Mouse (Mus musculus): ENCODE data around the gene Ifna6. TPM values are rescaled to one million over a fixed set of nuclear protein-coding genes. Genes with fewer than 3 reads are reported as not detected.

Ifna6 gene
- total RNA-seq, 2 experiments from 2014 or later = not detected

GRCm38 (mm10) chr4:88841438-88841911, 14.3 kb downstream of the Ifna6 start, which contains the start of gene Ifna4:
Gene Ifna4, plus strand, starts transcription at chr4:88841861.
- no peak for ATAC-seq (replicated peaks; ENCODE audit: poor library complexity, severe bottlenecking)

GRCm38 (mm10) chr4:88845334-88845733, 18.1 kb downstream of the Ifna6 start:
- ATAC-seq (replicated peaks; ENCODE audit: poor library complexity, severe bottlenecking) = no peak

- ATAC-seq (replicated peaks; ENCODE audit: poor library complexity, severe bottlenecking) = peak; percentile 66
Observed at GRCm38 (mm10) chr4:88849698-88850097, 22.5 kb downstream of the Ifna6 start, which contains the start of gene Ifna1. Gene Ifna1, plus strand, starts transcription at chr4:88850087.

- ATAC-seq (replicated peaks; ENCODE audit: poor library complexity, severe bottlenecking) = no peak
Observed at GRCm38 (mm10) chr4:88851026-88851763, 24.0 kb downstream of the Ifna6 start.

- ATAC-seq (replicated peaks; ENCODE audit: poor library complexity, severe bottlenecking) = peak; percentile 91
Observed at GRCm38 (mm10) chr4:88859214-88859613, 32.0 kb downstream of the Ifna6 start.

- ATAC-seq (replicated peaks; ENCODE audit: poor library complexity, severe bottlenecking) = no peak
Observed at GRCm38 (mm10) chr4:88863309-88863708, 36.1 kb downstream of the Ifna6 start.

GRCm38 (mm10) chr4:88864599-88864998, 37.4 kb downstream of the Ifna6 start:
- ATAC-seq (replicated peaks; ENCODE audit: poor library complexity, severe bottlenecking) = peak; percentile 78

- peak; percentile 64 for ATAC-seq (replicated peaks; ENCODE audit: poor library complexity, severe bottlenecking)
Observed at GRCm38 (mm10) chr4:88865011-88865569, 37.9 kb downstream of the Ifna6 start.

GRCm38 (mm10) chr4:88867366-88867925, 40.2 kb downstream of the Ifna6 start:
- ATAC-seq (replicated peaks; ENCODE audit: poor library complexity, severe bottlenecking) = peak; percentile 67

- ATAC-seq (replicated peaks; ENCODE audit: poor library complexity, severe bottlenecking) = peak; percentile 24; the same call in 1 of the 2 replicates
Observed at GRCm38 (mm10) chr4:88867926-88868911, 41.0 kb downstream of the Ifna6 start.

GRCm38 (mm10) chr4:88872691-88873090, 45.5 kb downstream of the Ifna6 start:
- 0 out of 2 replicates have a peak, but pooled peaks have one; percentile 35 for ATAC-seq (replicated peaks; ENCODE audit: poor library complexity, severe bottlenecking)

GRCm38 (mm10) chr4:88875435-88876095, 48.3 kb downstream of the Ifna6 start:
- no peak for ATAC-seq (replicated peaks; ENCODE audit: poor library complexity, severe bottlenecking)

GRCm38 (mm10) chr4:88876520-88876919, 49.3 kb downstream of the Ifna6 start:
- no peak for ATAC-seq (replicated peaks; ENCODE audit: poor library complexity, severe bottlenecking)

Other genes with a start within 250 kb of the Ifna6 start
- gene Ifna9, start 235.0 kb upstream of the Ifna6 start, total RNA-seq (2014; fragmentation: Nextera tagmentation) = not detected in 2 replicates
- not detected in 2 replicates for gene Ifna9, start 235.0 kb upstream of the Ifna6 start, total RNA-seq (2017)
- not detected in 2 replicates for gene Ifna12, start 224.0 kb upstream of the Ifna6 start, total RNA-seq (2014; fragmentation: Nextera tagmentation)
- not detected in 2 replicates for gene Ifna12, start 224.0 kb upstream of the Ifna6 start, total RNA-seq (2017)
- gene C87499, start 193.0 kb upstream of the Ifna6 start, total RNA-seq (2014; fragmentation: Nextera tagmentation) = not detected in 2 replicates
- gene C87499, start 193.0 kb upstream of the Ifna6 start, total RNA-seq (2017) = not detected in 2 replicates
- gene Ifna13, start 183.0 kb upstream of the Ifna6 start, total RNA-seq (2014; fragmentation: Nextera tagmentation) = not detected in 2 replicates
- gene Ifna13, start 183.0 kb upstream of the Ifna6 start, total RNA-seq (2017) = not detected in 2 replicates
- not detected in 2 replicates for gene Ifna16, start 150.5 kb upstream of the Ifna6 start, total RNA-seq (2014; fragmentation: Nextera tagmentation)
- gene Ifna16, start 150.5 kb upstream of the Ifna6 start, total RNA-seq (2017) = not detected in 2 replicates
- gene Ifna2, start 143.5 kb upstream of the Ifna6 start, total RNA-seq (2014; fragmentation: Nextera tagmentation) = not detected in 2 replicates
- gene Ifna2, start 143.5 kb upstream of the Ifna6 start, total RNA-seq (2017) = not detected in 2 replicates
- gene Ifnab, start 136.1 kb upstream of the Ifna6 start, total RNA-seq (2014; fragmentation: Nextera tagmentation) = not detected in 2 replicates
- not detected in 2 replicates for gene Ifnab, start 136.1 kb upstream of the Ifna6 start, total RNA-seq (2017)
- not detected in 2 replicates for gene Gm26566, start 105.6 kb upstream of the Ifna6 start, total RNA-seq (2014; fragmentation: Nextera tagmentation)
- 0.69 TPM in 1 of 2 replicates, not detected in the other for gene Gm26566, start 105.6 kb upstream of the Ifna6 start, total RNA-seq (2017)
- gene Klhl9, start 105.0 kb upstream of the Ifna6 start, total RNA-seq (2014; fragmentation: Nextera tagmentation) = 33.5 and 45.5 TPM in 2 replicates
- gene Klhl9, start 105.0 kb upstream of the Ifna6 start, total RNA-seq (2017) = 72.4 and 96.0 TPM in 2 replicates
- not detected in 2 replicates for gene Gm13271, start 72.5 kb upstream of the Ifna6 start, total RNA-seq (2014; fragmentation: Nextera tagmentation)
- not detected in 2 replicates for gene Gm13271, start 72.5 kb upstream of the Ifna6 start, total RNA-seq (2017)
- 0.49 TPM in 1 of 2 replicates, not detected in the other for gene Gm13283, start 67.3 kb upstream of the Ifna6 start, total RNA-seq (2014; fragmentation: Nextera tagmentation)
- 0.21 TPM in 1 of 2 replicates, not detected in the other for gene Gm13283, start 67.3 kb upstream of the Ifna6 start, total RNA-seq (2017)
- not detected in 2 replicates for gene Gm13290, start 53.6 kb upstream of the Ifna6 start, total RNA-seq (2014; fragmentation: Nextera tagmentation)
- gene Gm13290, start 53.6 kb upstream of the Ifna6 start, total RNA-seq (2017) = not detected in 2 replicates
- not detected in 2 replicates for gene Gm13289, start 50.5 kb upstream of the Ifna6 start, total RNA-seq (2014; fragmentation: Nextera tagmentation)
- not detected in 2 replicates for gene Gm13289, start 50.5 kb upstream of the Ifna6 start, total RNA-seq (2017)
- gene Gm13272, start 47.6 kb upstream of the Ifna6 start, total RNA-seq (2014; fragmentation: Nextera tagmentation) = not detected in 2 replicates
- not detected in 2 replicates for gene Gm13272, start 47.6 kb upstream of the Ifna6 start, total RNA-seq (2017)
- 1.5 TPM in 1 of 2 replicates, not detected in the other for gene Ifnz, start 45.3 kb upstream of the Ifna6 start, total RNA-seq (2014; fragmentation: Nextera tagmentation)
- gene Ifnz, start 45.3 kb upstream of the Ifna6 start, total RNA-seq (2017) = 0.22 and 0.52 TPM in 2 replicates
- gene Gm13276, start 41.7 kb upstream of the Ifna6 start, total RNA-seq (2014; fragmentation: Nextera tagmentation) = not detected in 2 replicates
- gene Gm13276, start 41.7 kb upstream of the Ifna6 start, total RNA-seq (2017) = not detected in 2 replicates
- not detected in 2 replicates for gene Gm13277, start 38.8 kb upstream of the Ifna6 start, total RNA-seq (2014; fragmentation: Nextera tagmentation)
- not detected in 2 replicates for gene Gm13277, start 38.8 kb upstream of the Ifna6 start, total RNA-seq (2017)
- gene Gm13278, start 35.9 kb upstream of the Ifna6 start, total RNA-seq (2014; fragmentation: Nextera tagmentation) = not detected in 2 replicates
- gene Gm13278, start 35.9 kb upstream of the Ifna6 start, total RNA-seq (2017) = not detected in 2 replicates
- not detected in 2 replicates for gene Gm13275, start 32.9 kb upstream of the Ifna6 start, total RNA-seq (2014; fragmentation: Nextera tagmentation)
- not detected in 2 replicates for gene Gm13275, start 32.9 kb upstream of the Ifna6 start, total RNA-seq (2017)
- not detected in 2 replicates for gene Gm13279, start 30.0 kb upstream of the Ifna6 start, total RNA-seq (2014; fragmentation: Nextera tagmentation)
- gene Gm13279, start 30.0 kb upstream of the Ifna6 start, total RNA-seq (2017) = not detected in 2 replicates
- gene Gm13285, start 27.8 kb upstream of the Ifna6 start, total RNA-seq (2014; fragmentation: Nextera tagmentation) = not detected in 2 replicates
- not detected in 2 replicates for gene Gm13285, start 27.8 kb upstream of the Ifna6 start, total RNA-seq (2017)
- gene Gm13287, start 24.2 kb upstream of the Ifna6 start, total RNA-seq (2014; fragmentation: Nextera tagmentation) = not detected in 2 replicates
- gene Gm13287, start 24.2 kb upstream of the Ifna6 start, total RNA-seq (2017) = not detected in 2 replicates
- gene Gm13288, start 21.9 kb upstream of the Ifna6 start, total RNA-seq (2014; fragmentation: Nextera tagmentation) = not detected in 2 replicates
- gene Gm13288, start 21.9 kb upstream of the Ifna6 start, total RNA-seq (2017) = not detected in 2 replicates
- gene Ifna7, start 11.2 kb upstream of the Ifna6 start, total RNA-seq (2014; fragmentation: Nextera tagmentation) = not detected in 2 replicates
- not detected in 2 replicates for gene Ifna7, start 11.2 kb upstream of the Ifna6 start, total RNA-seq (2017)
- not detected in 2 replicates for gene Ifna11, start 7.5 kb upstream of the Ifna6 start, total RNA-seq (2014; fragmentation: Nextera tagmentation)
- not detected in 2 replicates for gene Ifna11, start 7.5 kb upstream of the Ifna6 start, total RNA-seq (2017)
- not detected in 2 replicates for gene Ifna5, start 8.1 kb downstream of the Ifna6 start, total RNA-seq (2014; fragmentation: Nextera tagmentation)
- not detected in 2 replicates for gene Ifna5, start 8.1 kb downstream of the Ifna6 start, total RNA-seq (2017)
- gene Ifna4, start 14.4 kb downstream of the Ifna6 start, total RNA-seq (2014; fragmentation: Nextera tagmentation) = not detected in 2 replicates
- gene Ifna4, start 14.4 kb downstream of the Ifna6 start, total RNA-seq (2017) = not detected in 2 replicates
- gene Ifna1, start 22.7 kb downstream of the Ifna6 start, total RNA-seq (2014; fragmentation: Nextera tagmentation) = not detected in 2 replicates
- not detected in 2 replicates for gene Ifna1, start 22.7 kb downstream of the Ifna6 start, total RNA-seq (2017)
- gene Ifne, start 52.8 kb downstream of the Ifna6 start, total RNA-seq (2014; fragmentation: Nextera tagmentation) = not detected in 2 replicates
- gene Ifne, start 52.8 kb downstream of the Ifna6 start, total RNA-seq (2017) = not detected in 2 replicates

Data from granulocyte monocyte progenitor cell, adult 5-6 weeks (primary cell).